Mouse (Mus musculus) cerebellum, adult 2 months (tissue): ENCODE data around the gene Gigyf1. TPM values are rescaled to one million over a fixed set of nuclear protein-coding genes. Genes with fewer than 3 reads are reported as not detected.

Experiments
- DNase-seq, 2 experiments: peaks; one replicate each; pipeline ENCODE4 v3.0.0; 2021
- H3K27ac ChIP-seq: fragments of 200-500 bp; 2 replicates; pipeline ENCODE4 v1.5.1; 2012; ENCODE audit warnings: low read length, control low read depth, inconsistent platforms; ENCODE audit not compliant: insufficient read depth
- H3K27me3 ChIP-seq: fragments of 200-500 bp; 2 replicates; pipeline ENCODE4 v1.6.1; 2012; ENCODE audit warnings: inconsistent platforms, mild to moderate bottlenecking, low read length, moderate library complexity; ENCODE audit not compliant: control insufficient read depth, insufficient read depth
- H3K4me1 ChIP-seq: fragments of 200-500 bp; 2 replicates; pipeline ENCODE4 v1.6.1; 2011; ENCODE audit warnings: low read length; ENCODE audit not compliant: control insufficient read depth, insufficient read depth
- H3K4me3 ChIP-seq: fragments of 200-500 bp; replicated peaks from 2 replicates; pipeline ENCODE3; 2011; ENCODE audit warnings: mild to moderate bottlenecking, low read depth, low read length, control low read depth; ENCODE audit not compliant: insufficient read depth
- CTCF ChIP-seq: fragments of 200-500 bp; IDR thresholded peaks from 2 replicates; pipeline ENCODE4 v1.5.1; 2011; ENCODE audit warnings: low read depth, mild to moderate bottlenecking, control low read depth, low read length, moderate library complexity, borderline replicate concordance; ENCODE audit not compliant: insufficient read depth
- POLR2A ChIP-seq: fragments of 200-500 bp; IDR thresholded peaks from 2 replicates; pipeline ENCODE4 v1.6.1; 2011; ENCODE audit warnings: low read length, control low read depth, borderline replicate concordance; ENCODE audit not compliant: insufficient read depth
- WGBS: fragments of 180-500 bp; shearing (Covaris S2); methylation state at CpG from one replicate; pipeline ENCODE4 v1.1.7; 2018; 5-methylcytosine and 5-hydroxymethylcytosine counted together
- polyA plus RNA-seq: library from polyadenylated mRNA; depleted of rRNA; stranded (reverse); fragments of >200 nt; gene quantifications from 2 replicates; pipeline ENCODE4 v1.2.3, GENCODE M21; 2012

Gigyf1 gene
- polyA plus RNA-seq, 1 experiment: 61.2 TPM

GRCm38 (mm10) chr5:137544926-137545325 is 26.6 kb downstream of the Gigyf1 start:
- peaks cover 18% of the 10 kb centered on the region; the same call in 1 of the 2 replicates for H3K4me1 ChIP-seq
- 77% methylated on average over 6 of the region's 6 CpGs for WGBS
- DNase-seq: no peak
- no peak overlapping the region for H3K27ac ChIP-seq
- H3K4me3 ChIP-seq: no peak overlapping the region
- H3K27me3 ChIP-seq: no peaks in the 10 kb centered on the region
- TF ChIP-seq CTCF (no peak), POLR2A (no peak)

GRCm38 (mm10) chr5:137545596-137545995 is 27.2 kb downstream of the Gigyf1 start:
- Histone ChIP-seq H3K4me3 (no peak overlapping the region), H3K27ac (no peak overlapping the region), H3K27me3 (no peaks in the 10 kb centered on the region), H3K4me1 (peaks cover 15% of the 10 kb centered on the region; the same call in 1 of the 2 replicates)
- no peak for DNase-seq
- TF ChIP-seq CTCF (no peak), POLR2A (no peak)
- whole genome bisulfite sequencing: 46% methylated on average over 4 of the region's 4 CpGs

DNA sequence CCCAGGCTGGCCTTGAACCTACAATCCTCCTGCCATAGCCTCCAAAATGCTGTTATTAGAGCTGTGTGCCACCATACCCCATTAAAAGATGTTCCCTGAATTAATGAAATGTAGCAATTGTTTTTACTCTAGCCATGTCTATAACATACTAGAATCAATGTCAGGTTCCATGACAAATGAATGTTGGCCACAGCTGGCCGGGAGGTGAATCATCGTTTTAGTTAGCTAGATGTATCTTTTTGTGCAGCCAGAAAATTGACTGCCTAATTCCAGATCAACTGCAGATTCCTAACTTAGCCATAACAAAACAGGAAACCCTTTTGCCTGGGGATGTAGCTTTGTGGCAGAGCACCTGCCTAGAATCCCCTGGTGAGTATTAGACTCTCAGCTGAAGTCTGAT is 31.5 kb downstream of the Gigyf1 start:
- Histone ChIP-seq H3K4me1 (peaks cover 10% of the 10 kb centered on the region), H3K4me3 (no peak overlapping the region), H3K27me3 (no peaks in the 10 kb centered on the region), H3K27ac (no peak overlapping the region)
- 93% methylated on average over 2 of the region's 2 CpGs for WGBS
- TF ChIP-seq CTCF (no peak), POLR2A (no peak)
- no peak for DNase-seq

DNA sequence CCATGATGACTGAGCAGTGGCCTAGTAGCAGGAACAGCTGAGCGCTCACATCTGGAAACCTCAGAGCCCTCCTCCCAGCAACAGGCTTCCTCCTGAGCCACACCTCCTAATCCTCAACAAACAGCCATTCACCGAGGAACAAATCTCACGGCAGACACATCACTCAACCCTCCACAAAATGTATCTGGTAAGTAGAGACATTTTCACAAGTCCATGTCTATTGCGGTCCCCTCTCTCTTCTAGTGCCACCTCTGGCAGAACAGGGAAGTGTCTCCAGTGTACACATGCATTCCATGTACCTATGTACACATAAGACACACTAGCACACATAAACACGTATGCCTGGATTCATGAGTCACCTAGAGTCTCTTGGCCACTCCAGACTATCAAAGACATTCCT is 32.8 kb downstream of the Gigyf1 start:
- Histone ChIP-seq H3K27ac (no peak overlapping the region), H3K4me3 (no peak overlapping the region), H3K4me1 (peaks cover 13% of the 10 kb centered on the region), H3K27me3 (no peaks in the 10 kb centered on the region)
- DNase-seq: no peak
- 75% methylated on average over 5 of the region's 5 CpGs for WGBS
- TF ChIP-seq POLR2A (no peak), CTCF (peak; percentile 39; the same call in 1 of the 2 replicates)

DNA sequence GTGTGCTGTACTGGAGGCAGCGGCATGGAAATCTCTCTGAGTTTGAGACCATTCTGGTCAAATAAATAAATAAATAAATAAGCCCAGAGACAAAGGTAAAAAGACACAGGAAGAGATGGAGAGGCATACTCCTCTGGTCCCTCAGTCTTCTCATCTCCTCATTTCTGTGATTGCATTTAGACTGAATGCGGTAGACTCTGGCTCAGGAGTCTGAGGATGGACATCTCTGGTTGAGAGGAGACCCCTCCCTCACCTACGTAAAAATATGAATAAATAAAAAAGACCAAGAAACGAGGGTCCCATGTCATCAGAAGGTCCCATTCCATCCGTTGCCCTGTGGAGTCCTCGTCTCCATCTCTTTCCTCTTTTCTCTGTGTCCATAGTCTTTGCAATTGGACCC is 34.7 kb downstream of the Gigyf1 start:
- TF ChIP-seq POLR2A: no peak
- no peak for TF ChIP-seq CTCF
- H3K27ac ChIP-seq: peak overlapping the region; percentile 76
- WGBS: 15% methylated on average over 6 of the region's 6 CpGs
- peaks cover 13% of the 10 kb centered on the region for H3K4me1 ChIP-seq
- DNase-seq: no peak
- H3K27me3 ChIP-seq: no peaks in the 10 kb centered on the region
- peak overlapping the region; percentile 96 for H3K4me3 ChIP-seq

DNA sequence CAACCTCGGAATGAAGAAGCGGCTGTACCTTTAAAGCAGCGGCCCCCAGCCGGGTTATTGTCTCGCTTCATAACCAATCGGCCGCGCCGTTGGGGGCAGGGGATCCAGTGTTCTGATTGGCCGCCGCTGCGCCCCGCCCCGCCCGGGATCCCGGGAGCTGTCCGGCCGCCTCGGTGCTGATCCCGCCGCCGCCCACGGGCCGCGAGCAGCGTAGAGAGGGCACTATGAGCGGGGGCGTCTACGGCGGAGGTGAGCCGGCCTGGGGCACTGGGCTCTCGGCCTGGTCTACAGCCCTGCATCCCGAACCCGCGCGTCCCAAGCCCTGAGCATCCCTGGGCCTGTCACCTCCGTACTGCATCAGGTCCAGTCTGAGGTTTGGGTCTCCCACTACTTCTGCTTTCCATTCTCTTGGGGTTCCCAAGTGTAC is 35.1 kb downstream of the Gigyf1 start, which contains the start of gene Actl6b:
Actl6b (plus strand) TSS at position 107 of the 427 bp plus-strand sequence.
- 1% methylated on average over 37 of the region's 37 CpGs for WGBS
- Histone ChIP-seq H3K4me1 (peaks cover 13% of the 10 kb centered on the region), H3K27ac (peak within 1 kb of the TSS; percentile 76), H3K27me3 (no peaks in the 10 kb centered on the region), H3K4me3 (peak within 1 kb of the TSS; percentile 96)
- peak; percentile 96 to 97 for DNase-seq
- TF ChIP-seq CTCF (no peak), POLR2A (peak; percentile 82)

DNA sequence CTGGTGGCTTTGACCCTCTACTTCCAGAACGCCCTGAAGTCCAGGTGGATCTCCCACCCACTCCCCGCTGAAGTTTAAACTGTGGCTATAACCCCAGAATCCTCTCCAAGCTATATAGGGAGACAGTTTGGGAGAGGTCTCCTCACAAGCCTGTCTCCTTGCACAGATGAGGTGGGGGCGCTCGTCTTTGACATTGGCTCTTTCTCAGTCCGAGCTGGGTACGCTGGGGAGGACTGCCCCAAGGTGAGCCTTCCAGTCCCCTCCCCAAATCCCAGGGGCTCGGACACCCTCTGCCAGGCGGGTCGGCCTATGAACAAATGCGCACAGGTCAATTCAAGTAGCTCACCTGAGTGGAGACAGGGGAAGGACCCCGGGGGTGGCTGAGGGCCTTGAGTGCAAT is 35.5 kb downstream of the Gigyf1 start:
- WGBS: 42% methylated on average over 11 of the region's 11 CpGs
- Histone ChIP-seq H3K4me1 (peaks cover 13% of the 10 kb centered on the region), H3K27ac (no peak overlapping the region), H3K4me3 (peak overlapping the region; percentile 96), H3K27me3 (no peaks in the 10 kb centered on the region)
- TF ChIP-seq CTCF (no peak), POLR2A (no peak)
- no peak for DNase-seq

- H3K27ac ChIP-seq: no peak overlapping the region
- no peak for DNase-seq
- H3K4me1 ChIP-seq: no peaks in the 10 kb centered on the region
- WGBS: 42% methylated on average over 6 of the region's 6 CpGs
- H3K27me3 ChIP-seq: no peaks in the 10 kb centered on the region
- no peak overlapping the region for H3K4me3 ChIP-seq
- TF ChIP-seq POLR2A (no peak), CTCF (no peak)
Observed at GRCm38 (mm10) chr5:137561556-137561955, 43.2 kb downstream of the Gigyf1 start.

GRCm38 (mm10) chr5:137562965-137563364 is 44.6 kb downstream of the Gigyf1 start:
- Histone ChIP-seq H3K27me3 (no peaks in the 10 kb centered on the region), H3K4me3 (no peak overlapping the region), H3K4me1 (no peaks in the 10 kb centered on the region), H3K27ac (no peak overlapping the region)
- no peak for DNase-seq
- WGBS: 61% methylated on average over 10 of the region's 10 CpGs
- TF ChIP-seq POLR2A: no peak
- no peak for TF ChIP-seq CTCF
